Mouse (Mus musculus) cortical plate, adult 2 months (tissue): ENCODE results near the gene Phf1. TPM values are rescaled to one million over a fixed set of nuclear protein-coding genes. Genes with fewer than 3 reads are reported as not detected.

Source experiments
- H3K27ac ChIP-seq: fragments of 200-500 bp; 2 replicates; pipeline ENCODE4 v1.5.1; 2012; ENCODE audit warnings: low read length, control low read depth, inconsistent platforms; ENCODE audit not compliant: insufficient read depth
- H3K4me1 ChIP-seq: fragments of 200-500 bp; 2 replicates; pipeline ENCODE4 v1.6.1; 2011; ENCODE audit warnings: low read length; ENCODE audit not compliant: control insufficient read depth, insufficient read depth
- H3K4me3 ChIP-seq: fragments of 200-500 bp; 2 replicates; pipeline ENCODE4 v1.5.1; 2011; ENCODE audit warnings: mild to moderate bottlenecking, low read length, control low read depth; ENCODE audit not compliant: insufficient read depth
- CTCF ChIP-seq: fragments of 200-500 bp; IDR thresholded peaks from 2 replicates; pipeline ENCODE4 v1.5.1; 2011; ENCODE audit warnings: mild to moderate bottlenecking, control low read depth, low read length; ENCODE audit not compliant: insufficient read depth; ENCODE audit errors: extremely low read depth
- POLR2A ChIP-seq: fragments of 200-500 bp; IDR thresholded peaks from 2 replicates; pipeline ENCODE4 v1.6.1; 2011; ENCODE audit warnings: mild to moderate bottlenecking, low read length, control low read depth; ENCODE audit not compliant: insufficient read depth; ENCODE audit errors: extremely low read depth
- polyA plus RNA-seq: library from polyadenylated mRNA; depleted of rRNA; stranded (reverse); fragments of >200 nt; gene quantifications from 2 replicates; pipeline ENCODE4 v1.2.3, GENCODE M21; 2012; rRNA removed

Phf1 gene
- polyA plus RNA-seq: 47.7 and 48.1 TPM in 2 replicates

DNA sequence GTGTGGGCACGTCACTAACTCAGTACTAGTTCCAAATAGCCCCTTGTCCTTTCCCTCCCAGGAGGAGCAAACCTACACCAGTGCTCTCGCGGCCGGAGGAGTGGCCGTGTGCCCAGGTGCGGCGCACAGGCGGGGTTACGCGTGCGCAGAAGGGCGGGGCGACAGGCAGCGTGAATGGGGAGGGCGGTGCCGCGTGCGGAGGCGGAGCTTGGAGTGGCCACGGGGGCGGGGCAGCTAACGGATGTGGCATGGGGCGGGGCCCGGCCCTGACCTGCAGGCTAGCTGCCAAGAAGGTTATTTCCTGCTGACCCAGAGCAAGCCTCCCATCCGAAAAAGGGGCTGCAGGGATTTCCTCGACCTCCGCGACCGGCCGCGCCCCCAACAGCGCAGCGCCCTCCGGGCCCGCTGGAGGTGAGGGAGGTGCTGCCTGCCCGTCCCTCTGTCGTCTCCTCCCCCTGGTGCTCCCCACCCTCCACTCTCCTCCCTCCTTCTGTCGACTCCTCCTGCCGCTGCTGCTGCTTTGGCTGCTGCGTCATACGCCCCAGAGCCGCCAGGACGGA lies at the start of gene Phf1:
TSS of gene Phf1 (plus strand) at position 214 of the 560 bp plus-strand sequence.
- H3K27ac ChIP-seq: peak within 1 kb of the TSS; percentile 62
- no peak for TF ChIP-seq CTCF
- peak; percentile 82 for TF ChIP-seq POLR2A
- peak within 1 kb of the TSS; percentile 89 for H3K4me3 ChIP-seq
- peaks cover under 1% of the 10 kb centered on the region; the same call in 1 of the 2 replicates for H3K4me1 ChIP-seq

DNA sequence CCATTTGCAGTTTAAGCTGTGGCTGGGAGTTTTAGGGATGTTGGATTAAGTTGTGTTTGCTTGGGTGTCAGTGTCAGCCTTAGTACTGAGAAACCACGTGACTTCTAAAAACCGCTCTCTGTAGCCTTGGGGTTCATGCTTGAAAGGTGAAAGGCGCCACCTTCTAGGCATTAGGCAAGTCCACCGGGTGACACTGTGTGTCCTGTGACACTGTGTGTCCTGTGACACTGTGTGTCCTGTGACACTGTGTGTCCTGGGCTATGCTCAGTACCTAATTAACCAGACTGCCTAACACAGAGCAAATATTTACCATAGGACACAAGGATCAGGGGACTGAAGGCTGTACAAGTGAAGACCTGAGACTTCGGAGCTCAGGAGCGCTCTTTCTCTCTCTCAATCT lies 49.3 kb upstream of the Phf1 start:
- peaks cover 2% of the 10 kb centered on the region; the same call in 1 of the 2 replicates for H3K4me1 ChIP-seq
- no peak for TF ChIP-seq CTCF
- no peak for TF ChIP-seq POLR2A
- H3K27ac ChIP-seq: no peak overlapping the region
- no peak overlapping the region for H3K4me3 ChIP-seq

DNA sequence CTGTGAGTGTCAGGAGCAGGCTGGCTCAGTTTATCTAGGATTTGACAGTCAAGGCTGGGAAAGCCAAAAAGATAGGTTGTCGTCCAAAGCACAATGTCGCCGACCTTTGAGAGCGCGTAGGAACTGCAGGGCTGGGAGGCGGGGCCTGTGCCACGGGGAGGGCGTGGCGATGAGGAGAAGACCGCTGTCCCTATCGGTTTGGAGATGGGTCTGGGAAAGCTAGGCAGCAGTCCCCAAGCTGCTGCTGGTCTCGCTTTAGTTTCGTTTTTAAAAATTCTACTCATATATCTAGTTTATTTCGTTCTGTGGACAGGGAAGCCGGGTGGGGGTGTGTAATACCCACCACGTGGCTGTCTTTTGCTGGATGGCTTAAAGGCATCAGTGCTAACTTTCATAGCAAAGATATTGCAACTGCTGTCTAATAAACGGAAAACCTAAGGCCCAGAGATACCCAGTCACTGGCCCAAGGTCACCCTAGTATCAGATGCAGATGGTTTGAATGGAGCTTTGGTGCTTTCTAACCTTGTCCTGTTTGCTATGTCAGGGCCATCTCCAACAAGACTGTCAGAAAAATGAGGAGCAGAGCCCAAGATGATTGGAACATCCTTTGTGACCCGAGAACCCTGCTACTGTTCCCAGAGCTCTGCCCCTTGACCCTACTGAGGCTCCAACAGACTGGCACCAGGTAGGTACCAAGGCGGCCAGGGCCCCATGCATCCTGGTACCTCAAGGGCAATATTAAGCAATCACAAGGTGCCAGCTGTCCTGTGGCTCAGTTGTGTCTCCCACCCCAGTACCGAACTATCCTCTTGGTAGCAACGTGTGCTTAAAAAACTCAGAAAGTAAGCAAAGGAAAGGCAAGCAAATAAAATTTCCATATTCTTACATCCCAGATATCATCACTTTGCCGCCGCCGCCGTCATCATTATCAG lies 47.6 kb upstream of the Phf1 start:
- peaks cover 2% of the 10 kb centered on the region; the same call in 1 of the 2 replicates for H3K4me1 ChIP-seq
- peak overlapping the region; percentile 26 for H3K4me3 ChIP-seq
- TF ChIP-seq CTCF (peak; percentile 26; the same call in 1 of the 2 replicates), POLR2A (no peak)
- H3K27ac ChIP-seq: no peak overlapping the region

DNA sequence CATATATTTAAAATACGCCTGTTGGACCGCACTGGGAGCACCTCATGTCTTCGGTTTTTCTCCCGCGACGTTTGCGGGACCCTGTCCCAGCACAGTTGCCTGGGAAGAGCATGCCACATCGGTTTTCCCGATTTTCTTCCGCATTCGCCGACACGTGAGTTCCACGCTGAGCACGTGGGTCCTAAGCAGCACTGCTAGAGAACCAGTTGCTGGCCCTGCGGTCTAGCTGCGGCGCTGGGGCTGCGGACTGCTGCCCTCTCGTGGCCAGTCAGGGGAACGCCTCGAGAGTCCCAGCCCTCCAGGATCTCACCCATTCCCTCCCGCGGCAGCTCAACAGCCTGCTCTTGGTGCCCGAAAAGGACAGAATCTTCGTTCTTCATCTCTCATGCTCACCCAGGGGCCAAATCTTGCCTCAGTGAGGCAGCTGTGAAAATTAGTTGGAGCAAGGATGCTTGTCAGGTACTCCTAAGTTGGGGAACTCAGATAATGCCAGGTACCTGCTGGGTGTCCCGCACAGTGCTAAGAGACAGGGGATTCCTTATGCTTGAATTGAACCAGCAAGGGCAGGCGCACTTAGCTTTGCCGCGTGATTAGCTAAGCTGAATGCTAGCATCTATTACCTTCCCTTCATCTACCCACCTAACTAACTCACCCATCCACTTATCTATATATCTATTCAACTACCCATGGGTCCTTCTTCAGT lies 46.7 kb upstream of the Phf1 start:
- no peak for TF ChIP-seq POLR2A
- peak; percentile 90 for TF ChIP-seq CTCF

DNA sequence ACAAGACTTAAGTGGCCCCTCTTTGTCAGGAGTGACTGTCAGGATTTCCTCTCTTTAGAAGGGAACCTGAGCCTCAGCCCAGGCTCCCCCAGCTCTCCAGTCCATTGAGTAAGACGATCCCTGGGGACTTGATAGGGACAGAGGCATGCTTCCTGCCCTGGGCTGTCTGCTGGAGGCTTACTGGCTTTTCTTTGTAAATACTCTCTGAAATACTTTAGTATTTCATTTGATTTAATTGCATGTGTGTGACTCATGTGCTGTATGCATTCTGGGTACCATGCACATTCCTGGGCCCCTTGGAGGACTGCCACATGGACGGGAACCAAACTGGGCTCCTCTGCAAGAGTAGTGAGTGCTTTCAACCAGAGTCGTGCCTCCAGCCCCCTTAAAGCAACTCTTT lies 44.9 kb upstream of the Phf1 start:
- H3K4me1 ChIP-seq: peaks cover 4% of the 10 kb centered on the region; the same call in 1 of the 2 replicates
- TF ChIP-seq POLR2A (no peak), CTCF (no peak)
- no peak overlapping the region for H3K27ac ChIP-seq
- no peak overlapping the region for H3K4me3 ChIP-seq

More for the DNA sequence above, 46.7 kb upstream of the Phf1 start:
- H3K27ac ChIP-seq: no peak overlapping the region
- peaks cover 2% of the 10 kb centered on the region; the same call in 1 of the 2 replicates for H3K4me1 ChIP-seq
- H3K4me3 ChIP-seq: peak overlapping the region; percentile 26

DNA sequence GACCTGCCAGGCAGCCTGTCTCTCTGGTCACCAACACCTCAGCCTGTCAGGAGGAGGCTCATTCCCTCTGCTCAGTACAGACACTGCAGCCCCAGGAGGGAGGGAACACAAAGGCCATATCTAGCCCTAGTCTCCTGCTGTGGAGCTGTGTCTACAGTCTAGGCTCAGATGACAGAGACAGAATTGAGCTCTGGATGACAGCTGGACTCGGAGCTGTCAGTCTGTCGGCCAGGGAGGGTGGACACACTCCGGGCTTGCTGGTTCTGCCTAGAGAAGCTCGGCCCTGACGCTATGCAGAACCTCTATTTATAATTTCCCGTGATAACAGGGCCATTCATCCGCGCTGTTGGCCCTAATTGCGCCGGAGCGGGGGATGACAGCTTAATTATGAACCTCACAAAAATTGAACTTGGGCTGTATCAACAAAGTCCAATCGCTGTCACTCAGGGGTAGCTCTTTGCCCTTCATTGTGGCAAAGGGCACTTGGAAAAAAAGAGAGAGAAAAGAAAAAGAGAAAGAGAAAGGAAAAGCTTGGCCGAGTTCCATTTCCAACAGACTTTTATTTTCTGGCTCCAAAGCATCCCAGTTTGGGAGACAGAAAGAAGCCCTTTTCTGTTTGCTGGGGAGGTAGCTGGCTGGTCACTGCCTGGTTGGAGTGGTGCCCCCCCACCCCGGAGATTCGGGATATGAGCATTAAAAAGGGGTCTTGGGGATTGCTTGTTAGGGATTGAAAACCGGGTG lies 40.0 kb upstream of the Phf1 start:
- TF ChIP-seq CTCF: no peak
- TF ChIP-seq POLR2A: no peak
- peak overlapping the region; percentile 17; the same call in 1 of the 2 replicates for H3K27ac ChIP-seq
- no peak overlapping the region for H3K4me3 ChIP-seq
- H3K4me1 ChIP-seq: peaks cover 13% of the 10 kb centered on the region

DNA sequence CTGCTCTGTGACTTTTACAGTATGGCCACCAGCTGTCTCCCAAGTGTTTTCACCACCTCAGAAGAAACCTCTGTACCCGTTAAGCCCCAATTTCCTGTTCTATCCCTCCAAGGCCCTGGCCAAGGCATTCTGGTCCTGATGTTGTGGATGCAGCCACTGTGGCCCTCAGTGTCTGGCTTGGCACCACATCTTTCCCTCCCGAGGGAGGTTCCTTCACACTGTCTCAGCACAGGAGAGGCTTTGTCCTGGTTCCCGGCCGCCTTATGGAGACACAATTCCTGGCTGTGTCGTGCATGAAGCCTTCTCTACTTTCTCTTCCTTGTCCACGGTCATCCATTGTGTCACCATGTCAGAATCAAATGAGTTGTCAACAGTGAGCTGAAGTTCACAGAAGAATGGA lies 39.4 kb upstream of the Phf1 start:
- TF ChIP-seq CTCF (no peak), POLR2A (no peak)
- no peak overlapping the region for H3K4me3 ChIP-seq
- peak overlapping the region; percentile 63; the same call in 1 of the 2 replicates for H3K27ac ChIP-seq
- H3K4me1 ChIP-seq: peaks cover 13% of the 10 kb centered on the region

DNA sequence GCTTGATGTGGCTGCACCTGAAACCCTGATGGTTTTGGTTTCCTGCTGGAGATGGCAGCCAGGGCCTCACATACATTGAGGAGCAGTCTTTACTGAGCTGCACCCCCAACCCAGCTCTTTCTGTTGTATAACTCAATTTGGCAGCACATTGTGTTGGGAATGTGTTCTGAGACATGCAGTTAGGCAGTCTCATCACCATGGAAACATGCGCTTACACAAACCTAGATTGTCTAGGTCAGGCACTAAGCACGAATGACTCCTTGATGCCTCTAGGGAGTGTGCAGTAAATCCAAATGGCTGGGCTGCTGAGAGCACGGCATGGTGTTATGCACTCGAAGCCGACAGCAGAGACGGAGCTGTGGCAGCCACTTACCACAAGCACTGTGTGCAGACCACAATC lies 38.5 kb upstream of the Phf1 start:
- H3K4me3 ChIP-seq: no peak overlapping the region
- TF ChIP-seq CTCF (no peak), POLR2A (no peak)
- peak overlapping the region; percentile 63 for H3K27ac ChIP-seq
- H3K4me1 ChIP-seq: peaks cover 13% of the 10 kb centered on the region

DNA sequence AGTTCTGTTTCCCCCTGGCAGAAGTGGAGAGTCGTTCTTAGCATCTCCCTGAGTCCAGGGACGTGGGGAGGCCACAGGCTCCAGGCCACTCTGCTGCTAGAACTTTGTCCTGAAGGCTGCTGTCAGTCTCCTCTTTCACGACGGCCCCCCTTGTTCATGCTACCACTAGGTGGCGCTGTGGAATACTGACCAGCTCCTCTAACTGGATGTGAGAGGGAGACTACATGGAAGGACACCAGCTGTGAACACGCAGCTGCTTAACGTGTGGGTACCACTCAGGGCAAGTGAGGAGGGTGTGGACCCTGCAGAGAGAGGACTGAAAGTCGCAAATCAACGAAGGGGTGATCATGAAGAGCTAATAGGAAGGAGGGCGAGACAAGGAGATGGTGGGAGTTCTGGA lies 37.3 kb upstream of the Phf1 start:
- Histone ChIP-seq H3K27ac (no peak overlapping the region), H3K4me1 (peaks cover 13% of the 10 kb centered on the region), H3K4me3 (no peak overlapping the region)
- TF ChIP-seq POLR2A (no peak), CTCF (peak; percentile 77)
